In genomic region chr11:120071065-120071464, GRCm38 (mm10) we compare ENCODE assay signal across 15 mouse cellular contexts. TPM values are rescaled to one million over a fixed set of nuclear protein-coding genes. Genes with fewer than 3 reads are reported as not detected.
DNase-seq lines count a peak whose midpoint lies in the region; ATAC-seq lines count a peak whose summit lies in the region.
"Had no signal": no experiment of that assay in that cellular context is flagged by ENCODE, and none has a peak within 500 bp of the region (broad histone marks: within the 10 kb centered on the region; RNA-seq: fewer than 3 reads in every experiment).

No protein-coding gene starts in this region.

- H3K9me3 ChIP-seq in hindbrain, embryonic 13.5 days: no peaks in the 10 kb centered on the region
- no peaks in the 10 kb centered on the region for H3K9me3 ChIP-seq in hindbrain, embryonic 14.5 days (ENCODE audit: control insufficient read depth, low read length)
- H3K9me3 ChIP-seq in limb, embryonic 10.5 days (replicated peaks): no peaks in the 10 kb centered on the region
- H3K9me3 ChIP-seq: forebrain, embryonic 13.5 days; G1E; heart, embryonic 15.5 days had no signal

- WGBS in hindbrain, embryonic 13.5 days: 16% methylated on average over 12 of the region's 12 CpGs
- WGBS in hindbrain, embryonic 14.5 days: 21% methylated on average over 12 of the region's 12 CpGs
- whole genome bisulfite sequencing in limb, embryonic 10.5 days: 68% methylated on average over 12 of the region's 12 CpGs

- H3K27me3 ChIP-seq in hindbrain, embryonic 13.5 days: 0 out of 2 replicates have a peak, but pooled peaks cover 3% of the 10 kb centered on the region
- no peaks in the 10 kb centered on the region for H3K27me3 ChIP-seq in hindbrain, embryonic 14.5 days (ENCODE audit: control insufficient read depth, insufficient read depth, low read length)
- H3K27me3 ChIP-seq in limb, embryonic 10.5 days (ENCODE audit: low read depth, poor library complexity, severe bottlenecking): no peaks in the 10 kb centered on the region
- H3K27me3 ChIP-seq: forebrain, embryonic 13.5 days; heart, embryonic 15.5 days had no signal

- no peak overlapping the region for H3K27ac ChIP-seq in hindbrain, embryonic 13.5 days
- no peak overlapping the region for H3K27ac ChIP-seq in hindbrain, embryonic 14.5 days
- peak overlapping the region; percentile 11; the same call in 1 of the 2 replicates for H3K27ac ChIP-seq in limb, embryonic 10.5 days
- H3K27ac ChIP-seq: forebrain, embryonic 13.5 days; heart, embryonic 15.5 days had no signal

- no peak for ATAC-seq in hindbrain, embryonic 13.5 days (ENCODE audit: low FRiP score)
- ATAC-seq in hindbrain, embryonic 14.5 days (ENCODE audit: low FRiP score): no peak
- ATAC-seq: forebrain, embryonic 13.5 days had no signal

- H3K36me3 ChIP-seq in hindbrain, embryonic 13.5 days: peaks cover 94% of the 10 kb centered on the region
- H3K36me3 ChIP-seq in hindbrain, embryonic 14.5 days (replicated peaks; ENCODE audit: control insufficient read depth, insufficient read depth): peaks cover 86% of the 10 kb centered on the region
- peaks cover 98% of the 10 kb centered on the region for H3K36me3 ChIP-seq in limb, embryonic 10.5 days

- DNase-seq in hindbrain, embryonic 14.5 days (ENCODE audit: low spot score): no peak
- DNase-seq in retina, postnatal 1 day: peak; percentile 42
- DNase-seq in retina, embryonic 14.5 days (ENCODE audit: low spot score): no peak
- DNase-seq in limb, embryonic 10.5 days (ENCODE audit: low spot score): no peak
- no peak for DNase-seq in lung, postnatal 25 days (ENCODE audit: low spot score)
- DNase-seq in frontal cortex, postnatal 25 days (ENCODE audit: low spot score in 2 of 2): no peak
- DNase-seq: cerebellum, adult 11 months; cerebellum, postnatal 25 days; kidney, adult 11 months; lung, embryonic 14.5 days; right cerebral cortex, postnatal 14 days had no signal

- no peak overlapping the region for H3K4me2 ChIP-seq in hindbrain, embryonic 13.5 days
- H3K4me2 ChIP-seq in hindbrain, embryonic 14.5 days (replicated peaks): no peak overlapping the region
- H3K4me2 ChIP-seq: forebrain, embryonic 13.5 days; heart, embryonic 15.5 days; lung, embryonic 14.5 days had no signal

- no peak overlapping the region for H3K4me3 ChIP-seq in hindbrain, embryonic 13.5 days
- H3K4me3 ChIP-seq in hindbrain, embryonic 14.5 days (replicated peaks; ENCODE audit: low read length): no peak overlapping the region
- H3K4me3 ChIP-seq in limb, embryonic 10.5 days: no peak overlapping the region
- H3K4me3 ChIP-seq: forebrain, embryonic 13.5 days; heart, embryonic 15.5 days had no signal

- 0 out of 2 replicates have a peak overlapping the region, but pooled peaks have one; percentile 19 for H3K9ac ChIP-seq in hindbrain, embryonic 13.5 days
- H3K9ac ChIP-seq in hindbrain, embryonic 14.5 days: no peak overlapping the region
- H3K9ac ChIP-seq: forebrain, embryonic 13.5 days; heart, embryonic 15.5 days; lung, embryonic 14.5 days had no signal

- peaks cover 22% of the 10 kb centered on the region for H3K4me1 ChIP-seq in hindbrain, embryonic 13.5 days (replicated peaks)
- 0 out of 2 replicates have a peak, but pooled peaks cover 4% of the 10 kb centered on the region for H3K4me1 ChIP-seq in hindbrain, embryonic 14.5 days (replicated peaks; ENCODE audit: control insufficient read depth, insufficient read depth, low read length)
- peaks cover 56% of the 10 kb centered on the region for H3K4me1 ChIP-seq in limb, embryonic 10.5 days

RNA-seq across cellular contexts. Expression of gene Cep131, which starts 15.6 kb away (rescaled TPM):
- polyA plus RNA-seq in hindbrain, embryonic 13.5 days (2015; fragmentation: Nextera tagmentation; extraction: Ambion mirVana): 23.2 and 26.7 TPM in 2 replicates
- 27.8 and 28.1 TPM in 2 replicates for polyA plus RNA-seq in hindbrain, embryonic 14.5 days (2014; fragmentation: Nextera tagmentation; extraction: Ambion mirVana)
- polyA plus RNA-seq in limb, embryonic 10.5 days (2016; fragmentation: Nextera tagmentation; extraction: Ambion mirVana): 46.7 and 55.2 TPM in 2 replicates

RNA-seq across cellular contexts. Expression of gene Aatk, which starts 24.1 kb away (rescaled TPM):
- polyA plus RNA-seq in hindbrain, embryonic 13.5 days (2015; fragmentation: Nextera tagmentation; extraction: Ambion mirVana): 24.1 and 24.3 TPM in 2 replicates
- polyA plus RNA-seq in hindbrain, embryonic 14.5 days (2014; fragmentation: Nextera tagmentation; extraction: Ambion mirVana): 45.3 and 49.1 TPM in 2 replicates
- 0.78 and 1.7 TPM in 2 replicates for polyA plus RNA-seq in limb, embryonic 10.5 days (2016; fragmentation: Nextera tagmentation; extraction: Ambion mirVana)
- polyA plus RNA-seq: G1E had no signal

RNA-seq across cellular contexts. Expression of gene Tepsin, which starts 27.5 kb away (rescaled TPM):
- polyA plus RNA-seq in hindbrain, embryonic 13.5 days (2015; fragmentation: Nextera tagmentation; extraction: Ambion mirVana): 19.3 and 19.8 TPM in 2 replicates
- polyA plus RNA-seq in hindbrain, embryonic 14.5 days (2014; fragmentation: Nextera tagmentation; extraction: Ambion mirVana): 17.7 and 20.1 TPM in 2 replicates
- polyA plus RNA-seq in limb, embryonic 10.5 days (2016; fragmentation: Nextera tagmentation; extraction: Ambion mirVana): 21.4 and 23.0 TPM in 2 replicates

RNA-seq across cellular contexts. Expression of gene Ndufaf8, which starts 27.7 kb away (rescaled TPM):
- polyA plus RNA-seq in hindbrain, embryonic 13.5 days (2015; fragmentation: Nextera tagmentation; extraction: Ambion mirVana): 52.7 and 57.0 TPM in 2 replicates
- polyA plus RNA-seq in hindbrain, embryonic 14.5 days (2014; fragmentation: Nextera tagmentation; extraction: Ambion mirVana): 47.5 and 62.8 TPM in 2 replicates
- polyA plus RNA-seq in limb, embryonic 10.5 days (2016; fragmentation: Nextera tagmentation; extraction: Ambion mirVana): 78.5 and 83.8 TPM in 2 replicates
